Mouse (Mus musculus) hindbrain, postnatal 0 days (tissue): ENCODE measurements around the gene Olfr824. TPM values are rescaled to one million over a fixed set of nuclear protein-coding genes. Genes with fewer than 3 reads are reported as not detected.
A peak's percentile ranks its signal among the peaks of the same experiment; 100 is the strongest.

Source experiments
- ATAC-seq: fragments of 200-750 bp; cut with Nextera tagmentation; 2 replicates; pipeline ENCODE4 v1.8.0; 2017; ENCODE audit warnings: mild to moderate bottlenecking, moderate TSS enrichment, moderate library complexity
- DNase-seq: peaks from one replicate; pipeline ENCODE4 v3.0.0-alpha.2; 2015; ENCODE audit warnings: low spot score
- H3K27ac ChIP-seq: fragments of 300-500 bp; sonication (generic); 2 replicates; pipeline ENCODE4 v1.5.1; 2014; ENCODE audit warnings: mild to moderate bottlenecking
- H3K27me3 ChIP-seq: fragments of 300-500 bp; sonication (generic); 2 replicates; pipeline ENCODE4 v1.6.1; 2014; ENCODE audit warnings: low read length, mixed read lengths; ENCODE audit not compliant: insufficient read depth
- H3K36me3 ChIP-seq: fragments of 300-500 bp; sonication (generic); 2 replicates; pipeline ENCODE4 v1.6.1; 2014; ENCODE audit warnings: low read length, mixed read lengths; ENCODE audit not compliant: insufficient read depth
- H3K4me1 ChIP-seq: fragments of 300-500 bp; sonication (generic); 2 replicates; pipeline ENCODE4 v1.6.1; 2014; ENCODE audit warnings: antibody characterized with exemption, low read length, mixed read lengths; ENCODE audit not compliant: insufficient read depth
- H3K4me2 ChIP-seq: fragments of 300-500 bp; sonication (generic); 2 replicates; pipeline ENCODE4 v1.6.1; 2014; ENCODE audit warnings: low read depth, mild to moderate bottlenecking, low read length, moderate library complexity, mixed read lengths
- H3K4me3 ChIP-seq: fragments of 300-500 bp; sonication (generic); 2 replicates; pipeline ENCODE4 v1.5.1; 2014; ENCODE audit warnings: low read length
- H3K9ac ChIP-seq: fragments of 300-500 bp; sonication (generic); replicated peaks from 2 replicates; pipeline ENCODE4 v1.6.1; 2014; ENCODE audit warnings: mild to moderate bottlenecking, low read length, moderate library complexity, mixed read lengths
- H3K9me3 ChIP-seq: fragments of 300-500 bp; sonication (generic); 2 replicates; pipeline ENCODE4 v1.6.1; 2016; ENCODE audit warnings: low read length, mixed read lengths
- CTCF ChIP-seq: IDR thresholded peaks from 2 replicates; pipeline ENCODE4 v1.5.1; 2016; ENCODE audit warnings: antibody characterized with exemption, control low read depth, low read depth
- WGBS: fragments of 180-500 bp; shearing (Covaris S2); extraction: QIAGEN DNeasy Blood & Tissue Kit; methylation state at CpG from one replicate; pipeline ENCODE4 v1.1.7; 2014; 5-methylcytosine and 5-hydroxymethylcytosine counted together
- polyA plus RNA-seq: library from polyadenylated mRNA; unstranded; fragments of >200 nt; fragmentation: Nextera tagmentation; extraction: Ambion mirVana; gene quantifications from 2 replicates; pipeline ENCODE4 v1.2.1, GENCODE M21; 2015
- total RNA-seq: library from RNA; depleted of rRNA; stranded (reverse); fragments of >200 nt; gene quantifications from 2 replicates; pipeline ENCODE4 v1.2.3, GENCODE M21; 2014; rRNA removed

Gene Olfr824
- total and polyA plus RNA-seq, 2 experiments from 2014 or later: not detected

- Histone ChIP-seq H3K9me3 (no peaks in the 10 kb centered on the region), H3K9ac (no peak overlapping the region), H3K4me1 (no peaks in the 10 kb centered on the region), H3K27ac (no peak overlapping the region), H3K36me3 (no peaks in the 10 kb centered on the region), H3K27me3 (no peaks in the 10 kb centered on the region), H3K4me2 (no peak overlapping the region), H3K4me3 (no peak overlapping the region)
- peak; percentile 57 for DNase-seq
- peak; percentile 65 for TF ChIP-seq CTCF
- ATAC-seq: no peak
Measured at GRCm38 (mm10) chr10:130096104-130096503, 33.7 kb downstream of the Olfr824 start.

GRCm38 (mm10) chr10:130092838-130093440, 36.9 kb downstream of the Olfr824 start:
- Histone ChIP-seq H3K9me3 (no peaks in the 10 kb centered on the region), H3K36me3 (no peaks in the 10 kb centered on the region), H3K27me3 (no peaks in the 10 kb centered on the region), H3K4me3 (no peak overlapping the region), H3K4me2 (no peak overlapping the region), H3K27ac (no peak overlapping the region), H3K4me1 (no peaks in the 10 kb centered on the region), H3K9ac (no peak overlapping the region)
- ATAC-seq: peak; percentile 82; the same call in 1 of the 2 replicates
- peak; percentile 86 for DNase-seq
- peak; percentile 78 for TF ChIP-seq CTCF
- 20% methylated on average over 5 of the region's 5 CpGs for WGBS

Other genes with a start within 250 kb of the Olfr824 start
- gene Olfr815, start 224.1 kb downstream of the Olfr824 start, total RNA-seq: not detected in 2 replicates
- not detected in 2 replicates for gene Olfr815, start 224.1 kb downstream of the Olfr824 start, polyA plus RNA-seq
- not detected in 2 replicates for gene Olfr816, start 214.4 kb downstream of the Olfr824 start, total RNA-seq
- gene Olfr816, start 214.4 kb downstream of the Olfr824 start, polyA plus RNA-seq: not detected in 2 replicates
- not detected in 2 replicates for gene Olfr818, start 180.9 kb downstream of the Olfr824 start, total RNA-seq
- not detected in 2 replicates for gene Olfr818, start 180.9 kb downstream of the Olfr824 start, polyA plus RNA-seq
- gene Olfr819, start 162.7 kb downstream of the Olfr824 start, total RNA-seq: not detected in 2 replicates
- not detected in 2 replicates for gene Olfr819, start 162.7 kb downstream of the Olfr824 start, polyA plus RNA-seq
- not detected in 2 replicates for gene Olfr247, start 153.9 kb downstream of the Olfr824 start, total RNA-seq
- gene Olfr247, start 153.9 kb downstream of the Olfr824 start, polyA plus RNA-seq: not detected in 2 replicates
- not detected in 2 replicates for gene Gm10310, start 144.9 kb downstream of the Olfr824 start, total RNA-seq
- not detected in 2 replicates for gene Gm10310, start 144.9 kb downstream of the Olfr824 start, polyA plus RNA-seq
- not detected in 2 replicates for gene Olfr820, start 117.4 kb downstream of the Olfr824 start, total RNA-seq
- gene Olfr820, start 117.4 kb downstream of the Olfr824 start, polyA plus RNA-seq: not detected in 2 replicates
- gene Olfr821, start 99.7 kb downstream of the Olfr824 start, total RNA-seq: not detected in 2 replicates
- not detected in 2 replicates for gene Olfr821, start 99.7 kb downstream of the Olfr824 start, polyA plus RNA-seq
- not detected in 2 replicates for gene Olfr822, start 58.8 kb downstream of the Olfr824 start, total RNA-seq
- not detected in 2 replicates for gene Olfr822, start 58.8 kb downstream of the Olfr824 start, polyA plus RNA-seq
- gene Olfr823, start 14.6 kb downstream of the Olfr824 start, total RNA-seq: not detected in 2 replicates
- not detected in 2 replicates for gene Olfr823, start 14.6 kb downstream of the Olfr824 start, polyA plus RNA-seq
- not detected in 2 replicates for gene Olfr825, start 36.8 kb upstream of the Olfr824 start, total RNA-seq
- gene Olfr825, start 36.8 kb upstream of the Olfr824 start, polyA plus RNA-seq: not detected in 2 replicates
- not detected in 2 replicates for gene Olfr826, start 54.2 kb upstream of the Olfr824 start, total RNA-seq
- gene Olfr826, start 54.2 kb upstream of the Olfr824 start, polyA plus RNA-seq: not detected in 2 replicates
- not detected in 2 replicates for gene Olfr827, start 84.4 kb upstream of the Olfr824 start, total RNA-seq
- not detected in 2 replicates for gene Olfr827, start 84.4 kb upstream of the Olfr824 start, polyA plus RNA-seq
- 0.65 and 2.6 TPM in 2 replicates for gene Neurod4, start 150.2 kb upstream of the Olfr824 start, total RNA-seq
- 0.91 and 1.3 TPM in 2 replicates for gene Neurod4, start 150.2 kb upstream of the Olfr824 start, polyA plus RNA-seq
- not detected in 2 replicates for gene Tespa1, start 192.9 kb upstream of the Olfr824 start, total RNA-seq
- not detected in 2 replicates for gene Tespa1, start 192.9 kb upstream of the Olfr824 start, polyA plus RNA-seq